Mouse (Mus musculus) spleen, embryonic (tissue): ENCODE measurements at regions not wholly inside any gene's neighbourhood (a gene's known extent, or its start where the extent isn't known, plus 50 kb on each side); places are given as distances from the start of the nearest gene placed in this dataset.

Experiments
- CTCF ChIA-PET: fragments of 350-600 bp; sonication (Branson Sonifier 250); formaldehyde crosslinking; loops from one replicate; lab custom pipeline; 2022; lab: Charles Lee

DNA sequence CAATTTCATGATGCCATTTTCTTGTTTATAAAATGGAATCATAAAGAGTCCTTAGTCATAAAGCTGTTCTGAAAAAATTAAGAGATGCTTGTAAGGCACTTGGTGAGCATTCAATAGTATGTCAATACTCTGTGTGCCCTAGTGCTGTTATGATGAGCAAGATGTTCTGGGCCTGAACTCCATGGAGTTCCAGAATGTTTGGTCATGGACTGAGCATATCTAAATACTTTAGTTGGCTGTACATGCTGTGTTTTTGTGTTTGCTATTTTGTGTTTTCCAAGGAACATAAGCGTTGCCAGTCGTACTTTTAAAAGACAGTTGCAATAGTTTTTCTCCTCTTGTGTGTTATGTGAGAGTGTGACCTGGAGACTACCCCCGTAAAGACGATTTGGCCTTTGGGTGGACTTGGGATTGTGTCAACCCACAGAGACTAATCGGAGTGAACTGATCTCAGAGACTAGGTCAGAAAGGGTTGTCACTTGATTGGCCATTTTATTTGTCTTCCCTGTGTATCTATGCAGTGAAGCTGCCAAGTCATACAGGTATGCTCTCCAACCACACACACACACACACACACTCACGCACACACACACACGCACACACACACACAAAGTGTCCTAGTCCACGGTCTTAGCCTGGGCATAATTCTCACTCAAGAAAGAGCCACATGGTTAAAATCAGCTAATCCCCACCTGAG, 152.6 kb upstream of the Krr1 start:
- CTCF ChIA-PET: no interaction called here

GRCm38 (mm10) chr10:111824820-111825219, 147.6 kb upstream of the Krr1 start:
- CTCF ChIA-PET: no interaction called here

GRCm38 (mm10) chr10:111826033-111826754, 146.3 kb upstream of the Krr1 start:
- CTCF ChIA-PET: no interaction called here

DNA sequence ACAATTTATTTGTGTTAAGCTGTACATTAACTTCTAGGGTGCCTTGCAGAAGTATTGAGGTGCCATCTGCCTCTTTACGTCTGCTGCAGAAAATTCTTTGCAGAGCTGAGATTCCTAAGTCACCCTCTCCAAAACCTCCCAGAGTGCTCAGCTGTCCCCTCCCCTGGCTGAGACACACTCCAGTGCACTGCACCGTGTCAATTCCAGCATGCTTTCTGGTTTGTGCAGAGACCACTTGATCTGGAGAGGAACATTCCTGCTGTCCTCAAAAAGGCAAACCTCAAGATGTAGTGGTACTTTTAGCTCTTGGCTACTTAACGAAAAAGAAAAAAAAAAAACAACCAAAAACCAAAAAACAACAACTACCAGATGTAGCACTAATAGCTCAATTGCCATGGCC, 145.2 kb upstream of the Krr1 start:
- CTCF ChIA-PET: no interaction called here

- CTCF ChIA-PET: no interaction called here
Measured at GRCm38 (mm10) chr10:111827930-111828329, 144.5 kb upstream of the Krr1 start.

DNA sequence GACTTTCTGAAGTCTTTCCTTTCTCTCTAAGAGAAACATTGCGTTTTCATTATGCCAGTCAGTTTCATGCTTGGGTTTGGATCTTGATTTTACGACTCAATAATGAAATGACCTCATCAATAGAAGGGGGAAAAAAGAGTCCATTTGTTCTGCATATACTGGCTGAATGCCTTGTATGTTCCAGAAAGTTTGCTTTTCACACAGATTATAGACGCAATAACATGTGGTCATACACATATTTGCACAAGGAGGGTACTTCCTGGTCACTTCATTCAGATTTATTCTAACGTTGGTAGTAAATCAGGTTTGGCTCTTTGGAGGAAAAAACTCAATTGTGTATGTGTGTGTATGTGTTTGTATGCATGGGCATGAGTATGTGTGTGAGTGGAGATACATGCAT, 143.9 kb upstream of the Krr1 start:
- CTCF ChIA-PET: no interaction called here

DNA sequence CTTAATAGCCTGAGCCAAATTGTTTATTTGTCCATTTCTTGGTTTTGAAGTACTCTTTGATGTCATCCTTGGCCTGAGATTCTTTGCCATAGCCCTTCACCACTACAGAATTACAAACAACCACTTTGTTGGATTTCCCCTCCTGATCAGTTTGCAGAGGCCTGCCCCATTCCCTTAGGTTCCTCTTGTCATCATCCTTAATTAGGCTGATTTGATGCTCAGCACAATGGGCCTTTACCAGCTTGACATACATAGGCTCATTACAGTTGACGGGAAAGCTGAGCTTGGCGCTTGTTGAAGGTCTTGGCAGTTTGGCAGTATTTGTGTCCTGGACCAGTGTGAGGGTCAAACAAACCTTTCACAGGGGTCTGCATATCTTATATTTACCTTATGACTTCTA, 143.2 kb upstream of the Krr1 start:
- CTCF ChIA-PET: no interaction called here

DNA sequence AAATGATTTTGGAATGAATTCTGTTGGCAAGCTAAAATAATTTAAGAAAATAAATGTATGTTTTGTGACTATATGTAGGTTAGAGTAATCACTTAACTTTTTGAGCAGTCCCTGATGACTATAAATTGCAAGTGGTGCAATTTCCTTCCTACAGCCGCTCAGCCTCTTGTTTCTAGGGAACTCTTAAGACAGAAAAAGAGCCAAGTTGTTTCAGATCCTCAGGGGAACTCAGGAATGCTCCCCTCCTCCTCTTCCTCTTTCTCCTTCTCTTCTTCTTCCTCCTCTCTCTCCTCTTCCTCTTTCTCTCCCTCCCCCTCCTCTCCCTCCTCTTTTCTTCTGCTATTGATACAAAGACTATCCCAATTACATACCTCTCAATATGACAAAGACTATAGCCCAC, 141.4 kb upstream of the Krr1 start:
- CTCF ChIA-PET: interaction anchor here (0.6 kb wide), 1 partner anchor 164 kb away, joined by 3 read pairs; no protein-coding TSS in a partner anchor

GRCm38 (mm10) chr10:111833611-111834010, 138.9 kb upstream of the Krr1 start:
- CTCF ChIA-PET: no interaction called here

- CTCF ChIA-PET: no interaction called here
Measured at GRCm38 (mm10) chr10:111834280-111834679, 138.2 kb upstream of the Krr1 start.

GRCm38 (mm10) chr10:111834925-111835823, 137.3 kb upstream of the Krr1 start:
- CTCF ChIA-PET: no interaction called here

- CTCF ChIA-PET: no interaction called here
Measured at GRCm38 (mm10) chr10:111836191-111836590, 136.3 kb upstream of the Krr1 start.

DNA sequence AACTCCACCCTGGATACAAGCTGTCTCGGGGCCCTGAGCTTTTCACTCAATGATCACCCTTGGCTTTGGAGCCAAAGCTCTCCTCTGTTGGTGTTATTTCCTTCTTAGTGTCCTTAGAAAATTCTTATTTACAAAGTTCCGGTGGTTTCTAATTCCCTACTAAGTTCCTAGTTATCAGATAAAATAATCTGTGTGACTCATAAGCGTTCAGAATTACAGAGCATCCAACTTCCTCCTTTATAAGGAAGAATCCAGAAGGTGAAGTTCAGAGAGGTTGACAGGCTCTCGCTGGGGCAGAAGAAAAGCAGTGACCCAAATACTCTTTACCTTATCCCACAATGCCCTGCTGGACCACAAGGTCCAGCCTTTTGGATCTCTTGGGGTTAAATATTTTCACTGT, 135.7 kb upstream of the Krr1 start:
- CTCF ChIA-PET: no interaction called here

DNA sequence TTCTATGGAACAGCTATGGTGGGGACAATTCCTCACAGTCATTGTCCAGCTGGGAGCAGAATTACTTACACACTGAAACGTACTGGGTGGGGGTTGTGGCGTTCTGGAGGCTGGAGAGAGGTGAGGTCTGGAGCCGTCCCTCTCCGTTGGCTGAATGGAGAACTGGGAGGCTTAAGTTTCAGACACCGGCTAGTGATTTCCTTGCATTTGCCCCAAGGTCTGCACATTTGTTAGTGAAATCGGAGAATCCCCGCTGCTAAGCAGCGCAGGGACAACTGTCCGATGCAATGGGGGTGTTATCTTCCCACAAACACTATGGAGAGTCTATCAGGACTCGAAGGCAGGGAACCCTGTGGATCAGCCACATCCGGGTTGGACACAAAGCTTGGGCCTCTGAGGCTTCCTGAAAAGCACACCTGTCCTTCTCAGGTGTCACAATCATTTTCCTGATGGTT, 130.1 kb upstream of the Krr1 start:
- CTCF ChIA-PET: no interaction called here

- CTCF ChIA-PET: no interaction called here
Measured at GRCm38 (mm10) chr10:111842896-111843295, 129.6 kb upstream of the Krr1 start.

DNA sequence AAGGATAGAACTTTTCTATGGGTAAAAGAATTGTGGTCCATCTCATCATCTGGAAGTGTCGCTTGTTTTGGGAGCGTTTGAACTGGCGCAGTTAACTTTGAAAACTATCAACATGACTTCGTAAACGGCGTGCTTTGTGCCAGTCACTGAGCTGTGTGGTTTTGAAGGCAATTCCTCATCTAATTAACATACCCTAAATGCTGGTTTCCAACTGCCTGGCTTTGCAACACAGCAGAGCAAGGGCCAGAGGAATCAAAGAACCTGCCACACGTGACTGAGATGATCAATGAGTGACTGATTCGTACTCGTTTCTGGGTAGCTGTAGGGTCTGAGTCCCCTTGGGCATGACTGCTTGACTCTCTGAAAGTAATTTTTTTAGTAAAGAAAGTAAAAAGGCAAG, 129.2 kb upstream of the Krr1 start:
- CTCF ChIA-PET: no interaction called here

DNA sequence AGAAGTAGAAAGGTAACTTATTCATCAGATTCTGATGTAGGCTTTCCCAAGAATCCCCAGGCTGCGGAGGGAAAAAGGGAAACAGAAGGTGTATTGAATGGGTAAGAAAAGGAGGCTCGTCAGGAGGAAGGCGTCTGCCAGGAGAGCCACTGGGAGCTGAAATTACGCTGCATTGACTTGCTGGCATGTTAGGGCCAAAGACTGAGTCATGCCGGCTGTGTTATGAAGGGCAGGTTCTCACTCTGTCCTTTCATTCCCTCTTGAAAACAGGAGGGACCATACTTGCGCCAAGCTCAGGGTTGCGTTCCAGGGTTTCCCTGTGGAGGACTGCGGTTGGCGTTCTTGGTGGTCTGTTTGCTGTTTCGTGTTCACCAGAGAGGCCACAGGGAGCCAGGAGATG, 128.3 kb upstream of the Krr1 start:
- CTCF ChIA-PET: no interaction called here

DNA sequence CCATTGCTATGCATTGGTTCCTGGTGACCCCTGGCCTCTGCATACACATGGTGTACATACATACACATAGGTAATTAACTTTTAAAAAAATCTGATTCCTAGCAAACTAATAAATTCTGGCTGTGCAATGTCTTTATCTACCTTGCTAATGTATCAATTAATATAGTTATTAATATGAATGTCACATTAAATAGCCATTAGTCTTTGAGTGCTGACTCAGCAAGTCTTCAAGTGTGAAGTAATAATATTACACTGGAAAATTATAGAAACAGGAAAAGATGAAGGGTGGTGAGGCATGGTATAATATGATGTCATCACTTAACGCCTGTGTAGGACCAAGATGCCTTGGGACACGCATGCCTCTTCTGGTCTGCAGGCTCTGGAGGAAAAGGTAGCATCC, 126.5 kb upstream of the Krr1 start:
- CTCF ChIA-PET: no interaction called here

DNA sequence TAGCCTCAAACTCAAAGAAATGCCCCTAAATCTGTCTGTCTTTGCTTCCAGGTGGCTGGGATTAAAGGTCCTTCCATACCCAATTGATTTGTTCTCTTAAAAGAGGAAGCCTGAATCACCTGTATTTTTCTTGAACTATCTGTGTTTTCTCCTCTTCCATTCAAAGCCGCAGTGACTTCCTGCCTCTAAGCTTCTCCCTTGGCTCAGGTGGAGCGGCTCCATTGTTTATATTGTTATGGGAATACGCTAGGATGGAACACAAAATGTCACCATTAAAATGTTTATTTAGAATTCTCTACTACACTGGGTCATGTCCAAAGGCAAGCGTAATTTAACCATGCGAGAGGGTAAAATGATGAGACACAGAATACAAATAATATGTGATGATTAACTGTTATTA, 118.2 kb upstream of the Krr1 start:
- CTCF ChIA-PET: no interaction called here

- CTCF ChIA-PET: no interaction called here
Measured at GRCm38 (mm10) chr10:111855496-111855895, 117.0 kb upstream of the Krr1 start.

- CTCF ChIA-PET: no interaction called here
Measured at GRCm38 (mm10) chr10:111858403-111858802, 114.1 kb upstream of the Krr1 start.

GRCm38 (mm10) chr10:111865286-111865830, 107.1 kb upstream of the Krr1 start:
- CTCF ChIA-PET: no interaction called here
